10 mouse cellular contexts compared by ENCODE assay signal in the genomic region with DNA sequence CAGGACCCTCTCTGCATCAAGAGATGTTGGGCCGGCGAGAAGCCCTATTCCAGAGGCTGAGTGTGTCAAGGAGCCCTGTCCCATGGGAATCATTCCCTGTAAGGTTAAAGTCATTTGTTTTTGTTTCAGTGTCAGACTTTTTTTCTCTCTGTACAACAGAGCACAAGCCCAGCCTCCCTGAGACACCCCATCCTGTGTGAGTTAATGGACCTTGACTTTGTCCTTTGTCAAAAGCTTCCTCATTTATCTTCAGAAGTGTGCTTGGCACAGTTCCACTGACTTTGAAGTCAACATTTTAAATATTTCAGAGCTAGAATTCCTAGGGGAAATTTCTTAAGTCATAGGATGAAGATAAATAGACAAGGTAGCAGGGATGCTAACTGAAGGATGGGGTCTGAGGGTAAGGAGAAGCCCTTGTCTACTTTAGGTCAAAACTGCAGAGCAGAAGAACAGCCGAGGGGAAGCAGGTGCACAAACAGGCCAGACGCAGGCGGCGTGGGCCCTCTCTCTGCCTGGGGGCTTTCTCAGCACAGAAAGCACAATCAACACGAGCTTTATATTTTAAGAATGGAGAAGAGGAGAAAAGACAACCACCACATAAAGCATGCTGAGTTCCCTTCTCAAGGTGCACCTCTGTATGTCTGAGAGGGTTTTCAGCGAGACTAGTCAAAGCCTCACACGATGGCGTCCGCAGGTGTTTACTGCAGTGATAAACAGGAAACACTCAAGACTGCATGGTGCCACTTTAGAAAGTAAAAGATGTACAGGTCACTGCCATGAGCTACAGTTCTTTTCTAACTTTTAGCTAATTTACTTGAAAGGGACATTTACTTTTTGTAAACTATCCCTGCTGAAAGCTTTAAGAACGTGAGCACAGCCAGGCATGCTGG. TPM values are rescaled to one million over a fixed set of nuclear protein-coding genes. Genes with fewer than 3 reads are reported as not detected.
DNase-seq lines count a peak whose midpoint lies in the region; ATAC-seq lines count a peak whose summit lies in the region.
"Had no signal": no experiment of that assay in that cellular context is flagged by ENCODE, and none has a peak within 500 bp of the region (broad histone marks: within the 10 kb centered on the region; RNA-seq: fewer than 3 reads in every experiment).

No protein-coding gene starts in this region.

- no peaks in the 10 kb centered on the region for H3K9me3 ChIP-seq in midbrain, embryonic 12.5 days
- H3K9me3 ChIP-seq in midbrain, embryonic 15.5 days = no peaks in the 10 kb centered on the region
- H3K9me3 ChIP-seq: limb, embryonic 13.5 days; stomach, embryonic 15.5 days had no signal

- H3K36me3 ChIP-seq in midbrain, embryonic 12.5 days = no peaks in the 10 kb centered on the region
- no peaks in the 10 kb centered on the region for H3K36me3 ChIP-seq in midbrain, embryonic 15.5 days (replicated peaks)
- H3K36me3 ChIP-seq: limb, embryonic 13.5 days; stomach, embryonic 15.5 days had no signal

- DNase-seq in embryo, embryonic 11 days = peak; percentile 30
- DNase-seq in embryo, embryonic 10 days (ENCODE audit: low spot score) = no peak
- peak; percentile 48 to 53 for DNase-seq in thymus, postnatal 10 days (ENCODE audit: low spot score in 2 of 2)
- DNase-seq in urinary bladder, postnatal 4 days (ENCODE audit: low spot score in 2 of 2) = no peak
- DNase-seq in retina, embryonic 14.5 days (ENCODE audit: low spot score) = no peak

- H3K4me1 ChIP-seq in midbrain, embryonic 12.5 days = peaks cover 20% of the 10 kb centered on the region
- peaks cover 29% of the 10 kb centered on the region for H3K4me1 ChIP-seq in midbrain, embryonic 15.5 days

- no peak overlapping the region for H3K4me3 ChIP-seq in midbrain, embryonic 12.5 days
- H3K4me3 ChIP-seq in midbrain, embryonic 15.5 days = no peak overlapping the region
- H3K4me3 ChIP-seq: limb, embryonic 13.5 days; stomach, embryonic 15.5 days had no signal

- 70% methylated on average over 12 of the region's 12 CpGs for WGBS in midbrain, embryonic 12.5 days
- 53% methylated on average over 12 of the region's 12 CpGs for WGBS in midbrain, embryonic 15.5 days

- ATAC-seq in midbrain, embryonic 12.5 days (ENCODE audit: low FRiP score, low read depth) = no peak
- no peak for ATAC-seq in midbrain, embryonic 15.5 days (replicated peaks)
- peak; percentile 39 for ATAC-seq in inflammation-experienced regulatory T-cells, adult 6 months

- H3K9ac ChIP-seq in midbrain, embryonic 12.5 days (replicated peaks) = no peak overlapping the region
- H3K9ac ChIP-seq in midbrain, embryonic 15.5 days = no peak overlapping the region; the same call in 1 of the 2 replicates
- H3K9ac ChIP-seq: limb, embryonic 13.5 days; stomach, embryonic 15.5 days had no signal

- H3K4me2 ChIP-seq in midbrain, embryonic 12.5 days (replicated peaks) = no peak overlapping the region
- H3K4me2 ChIP-seq in midbrain, embryonic 15.5 days = no peak overlapping the region
- H3K4me2 ChIP-seq: limb, embryonic 13.5 days; stomach, embryonic 15.5 days had no signal

- no peaks in the 10 kb centered on the region for H3K27me3 ChIP-seq in midbrain, embryonic 12.5 days
- no peaks in the 10 kb centered on the region for H3K27me3 ChIP-seq in midbrain, embryonic 15.5 days (replicated peaks)
- H3K27me3 ChIP-seq: limb, embryonic 13.5 days; stomach, embryonic 15.5 days had no signal

- H3K27ac ChIP-seq in midbrain, embryonic 12.5 days (replicated peaks) = 0 out of 2 replicates have a peak overlapping the region, but pooled peaks have one; percentile 25
- H3K27ac ChIP-seq in midbrain, embryonic 15.5 days = no peak overlapping the region
- H3K27ac ChIP-seq: limb, embryonic 13.5 days; stomach, embryonic 15.5 days had no signal

RNA-seq across cellular contexts. Expression of a gene that starts 32.2 kb away (rescaled TPM):
- 68.8 and 71.1 TPM in 2 replicates for polyA plus RNA-seq in midbrain, embryonic 12.5 days (2016; fragmentation: Nextera tagmentation; extraction: Ambion mirVana)
- polyA plus RNA-seq in midbrain, embryonic 15.5 days (2015; fragmentation: Nextera tagmentation; extraction: Ambion mirVana) = 69.9 and 74.4 TPM in 2 replicates
- polyA plus RNA-seq in inflammation-experienced regulatory T-cells, adult 6 months (2017; shearing (Covaris generic)) = 10 to 100 TPM in 2 of 3 experiments, 1 to 10 TPM in 1; 7.1 to 14.5 (median 10.9) TPM

RNA-seq across cellular contexts. Expression of a gene that starts 33.2 kb away (rescaled TPM):
- polyA plus RNA-seq in midbrain, embryonic 12.5 days (2016; fragmentation: Nextera tagmentation; extraction: Ambion mirVana) = 0.85 and 1.8 TPM in 2 replicates
- polyA plus RNA-seq in midbrain, embryonic 15.5 days (2015; fragmentation: Nextera tagmentation; extraction: Ambion mirVana) = 0.50 and 0.61 TPM in 2 replicates
- under 1 TPM in 1 of 3 experiments, not detected in 2; 0.20 TPM for polyA plus RNA-seq in inflammation-experienced regulatory T-cells, adult 6 months (2017; shearing (Covaris generic))

Comparison
In these comparisons a context has a peak if more than half of its experiments do, and no peak if none do; other contexts are left out.
1. DNase-seq: peak in embryo, embryonic 11 days (single experiment) and thymus, postnatal 10 days (2 of 2); none in embryo, embryonic 10 days (single experiment), urinary bladder, postnatal 4 days (0 of 2) and retina, embryonic 14.5 days (single experiment).